Mouse (Mus musculus) lung, postnatal 10 days (tissue): ENCODE measurements around the gene Uts2.

Experiments
- DNase-seq: peaks from one replicate; pipeline ENCODE4 v3.0.0; 2021

Gene Uts2

DNA sequence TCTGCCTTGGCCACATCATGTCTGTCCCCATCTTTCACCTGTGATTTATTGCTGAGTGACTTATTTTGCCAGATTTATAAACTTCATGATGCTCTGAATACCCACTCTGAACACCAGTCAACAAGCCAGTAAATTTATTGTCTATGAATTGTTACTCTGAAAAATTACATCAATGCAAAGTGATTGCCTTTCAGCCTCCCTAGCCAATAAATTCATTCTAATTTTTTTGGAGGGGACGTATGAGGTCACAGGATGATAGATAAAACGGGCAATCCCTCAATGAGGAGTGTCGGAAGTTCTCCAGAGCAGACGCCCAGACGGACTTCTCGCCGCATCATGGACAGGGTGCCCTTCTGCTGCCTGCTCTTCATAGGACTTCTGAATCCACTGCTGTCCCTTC, at the start of gene Uts2:
Gene Uts2 (plus strand): TSS at position 301 of the 400 bp plus-strand sequence.
- no peak for DNase-seq

DNA sequence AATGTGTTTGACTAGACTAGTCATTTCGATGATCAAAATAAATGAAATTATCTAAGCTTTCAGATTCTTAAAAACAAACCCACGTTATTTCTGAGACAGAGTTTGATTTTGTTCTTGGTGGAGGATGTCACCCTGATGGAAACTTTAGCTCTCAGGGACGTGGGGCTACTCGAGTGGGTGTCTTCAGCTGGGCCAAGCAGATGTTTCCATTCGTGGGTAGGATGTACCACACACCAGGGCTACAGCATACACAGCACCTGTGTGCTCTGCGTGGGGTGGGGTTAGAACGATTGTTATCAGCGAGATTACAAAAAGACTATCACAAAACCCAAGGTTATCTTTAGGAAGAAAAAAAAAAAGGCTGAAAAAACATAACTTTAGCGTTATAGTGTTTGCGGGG, 45.9 kb upstream of the Uts2 start:
- DNase-seq: no peak

DNA sequence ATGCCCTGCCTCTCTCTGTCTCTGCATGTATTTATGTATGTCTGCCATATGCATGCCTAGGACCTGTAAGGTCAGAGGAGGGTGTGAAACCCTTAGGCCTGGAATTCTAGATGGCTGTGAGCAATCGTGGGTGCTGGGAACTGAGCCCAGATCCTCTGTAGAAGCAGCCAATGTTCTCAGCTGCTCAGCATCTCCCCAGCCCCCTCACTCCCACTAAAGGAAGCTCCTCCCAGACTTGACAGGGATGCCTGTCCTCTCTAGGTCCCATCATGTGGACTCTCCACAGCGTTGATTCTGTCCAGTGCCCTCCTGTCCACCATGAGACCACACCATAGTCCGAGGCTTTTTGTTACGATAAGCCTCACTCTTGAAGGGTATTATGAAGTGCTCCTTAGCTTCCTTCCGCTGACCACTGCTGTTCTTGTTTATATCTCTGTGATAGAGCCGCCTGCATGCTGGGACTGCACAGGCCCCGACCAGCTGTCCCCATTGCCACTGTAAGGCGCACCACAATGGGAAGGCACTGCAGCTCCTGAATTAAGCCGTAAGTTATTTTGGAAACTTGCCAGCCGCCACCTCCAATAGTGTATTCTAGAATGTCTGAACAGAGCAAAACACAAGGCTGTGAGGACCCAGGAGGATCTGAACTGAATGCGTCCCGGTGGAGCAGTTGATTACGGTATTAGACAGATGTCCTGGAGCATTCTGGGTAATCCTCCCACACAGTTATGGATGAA, 40.4 kb upstream of the Uts2 start:
- peak; percentile 16 for DNase-seq

DNA sequence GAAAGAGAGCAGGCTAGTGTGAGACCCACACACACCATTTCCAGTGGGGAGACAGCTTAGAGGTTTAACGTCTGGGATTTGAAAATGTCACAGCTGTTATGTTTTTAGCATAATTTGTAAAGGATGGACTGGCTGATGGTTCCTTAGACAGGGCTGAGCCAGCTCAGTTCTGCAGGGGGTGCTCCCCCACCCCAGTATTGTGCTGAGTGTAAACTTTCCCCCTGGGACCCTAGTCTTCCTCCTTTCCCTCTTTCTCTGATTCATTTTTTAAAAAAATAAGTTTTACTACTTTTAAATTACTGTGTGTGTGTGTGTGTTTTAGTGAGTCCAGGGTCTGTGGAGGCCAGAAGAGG, 39.8 kb upstream of the Uts2 start:
- DNase-seq: no peak

DNA sequence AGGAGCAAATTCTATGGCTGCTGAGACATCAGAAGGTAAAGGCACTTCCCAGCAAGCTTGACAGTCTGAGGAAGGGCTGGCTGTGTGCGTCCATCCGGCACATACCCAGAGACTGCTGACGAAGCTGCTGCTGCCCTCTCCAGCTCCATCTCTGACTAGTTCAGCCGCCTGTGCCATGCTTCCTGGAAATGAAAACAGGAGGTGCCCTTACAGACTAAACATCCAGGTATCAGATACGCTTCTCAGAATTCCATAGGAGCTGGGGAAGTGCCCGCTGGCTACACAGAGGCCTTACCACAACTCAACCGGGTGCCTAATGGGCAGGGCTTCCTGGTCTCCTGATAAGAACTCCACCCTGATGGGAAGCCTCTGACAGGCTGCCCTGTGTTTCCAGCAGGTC, 38.4 kb upstream of the Uts2 start:
- DNase-seq: no peak

DNA sequence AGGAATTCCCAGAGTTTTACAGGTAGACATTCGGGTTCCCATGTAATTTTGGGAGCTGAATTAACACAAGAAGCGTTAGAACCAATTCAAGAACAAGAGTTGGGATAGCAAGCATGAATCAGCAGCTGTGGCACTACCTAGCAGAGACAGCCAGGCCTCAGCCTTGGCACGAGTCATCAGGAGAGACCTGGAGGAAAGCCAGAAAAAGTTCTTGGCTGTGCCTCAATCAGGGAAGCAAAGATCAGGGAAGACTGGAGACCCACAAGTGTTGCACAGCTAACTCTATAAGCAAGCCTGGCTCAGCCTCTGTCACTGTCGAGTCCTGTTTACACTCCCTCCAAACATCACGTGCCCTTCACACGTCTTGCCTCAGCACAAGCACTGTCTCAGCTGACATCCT, 34.7 kb upstream of the Uts2 start:
- peak; percentile 23 for DNase-seq

DNA sequence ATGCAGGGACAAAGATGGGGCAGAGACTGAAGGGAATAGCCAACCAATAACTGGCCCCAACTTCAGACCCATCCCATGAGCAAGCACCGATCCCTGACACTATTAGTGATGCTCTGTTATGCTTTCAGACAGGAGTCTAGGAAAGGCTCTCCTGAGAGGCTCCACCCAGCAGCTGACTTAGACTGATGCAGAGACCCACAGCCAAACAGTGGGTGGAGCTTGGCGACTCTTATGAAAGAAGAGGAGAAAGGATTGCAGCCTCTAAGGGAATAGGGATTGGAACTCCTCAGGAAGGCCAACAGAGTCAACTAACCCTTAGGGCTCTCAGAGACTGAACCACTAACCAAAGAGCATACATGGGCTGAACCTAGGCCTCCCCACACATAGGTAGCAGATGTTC, 33.2 kb upstream of the Uts2 start:
- no peak for DNase-seq

DNA sequence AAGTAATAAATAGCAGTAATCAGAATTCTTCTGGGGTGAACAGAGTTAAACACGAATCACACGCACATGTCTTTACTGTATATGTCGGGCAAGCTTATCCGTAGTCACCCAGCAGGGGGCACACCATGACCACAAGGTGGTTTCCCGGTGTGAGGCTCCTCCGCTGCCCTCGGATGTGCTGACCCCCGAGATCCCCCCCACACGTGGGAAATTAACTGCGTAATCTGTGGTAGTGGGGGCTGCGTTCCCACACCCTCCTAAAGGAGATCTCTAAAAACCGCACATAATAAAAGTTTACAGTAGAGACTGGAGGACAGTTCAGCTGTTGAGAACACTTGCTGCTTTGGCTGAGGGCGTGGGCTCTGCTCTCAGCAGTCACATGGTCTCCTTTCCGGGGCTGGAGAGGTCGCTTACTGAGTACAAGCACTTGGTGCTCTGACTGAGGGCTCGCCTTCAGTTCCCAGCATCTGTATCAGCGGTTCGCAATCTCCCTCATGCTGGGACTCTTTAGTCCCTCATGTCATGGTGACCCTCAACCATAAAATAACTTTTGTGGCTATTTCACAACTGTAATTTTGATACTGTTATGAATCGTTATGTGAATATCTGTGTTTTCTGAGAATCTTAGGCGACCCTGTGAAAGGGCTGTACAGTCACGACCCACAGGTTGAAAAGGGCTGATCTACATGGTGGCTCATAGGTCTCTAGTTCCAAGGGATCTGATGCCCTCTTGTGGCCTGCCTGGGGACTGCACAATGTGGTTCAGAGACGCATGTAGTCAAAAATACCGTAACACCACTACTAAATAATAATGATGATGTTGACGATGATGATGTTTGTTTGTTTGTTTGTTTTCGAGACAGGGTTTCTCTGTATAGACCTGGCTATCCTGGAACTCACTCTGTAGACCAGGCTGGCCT, 32.0 kb upstream of the Uts2 start:
- peak; percentile 91 for DNase-seq

DNA sequence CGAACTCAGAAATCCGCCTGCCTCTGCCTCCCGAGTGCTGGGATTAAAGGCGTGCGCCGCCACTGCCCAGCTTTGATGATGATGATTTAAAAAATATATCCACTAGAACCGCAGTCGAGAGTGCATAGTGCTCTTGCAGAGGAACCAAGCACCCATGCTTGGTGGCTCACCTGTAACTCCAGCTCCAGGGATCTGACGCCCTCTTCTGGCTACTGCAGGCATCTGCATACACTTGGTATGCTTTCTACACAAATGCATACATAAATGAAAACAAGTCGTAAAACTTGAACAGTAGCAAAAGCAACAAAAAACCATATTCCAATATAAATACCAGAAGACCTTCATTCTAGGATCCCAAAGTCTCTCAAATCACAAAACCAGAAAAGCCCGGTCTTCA, 31.3 kb upstream of the Uts2 start:
- DNase-seq: no peak

DNA sequence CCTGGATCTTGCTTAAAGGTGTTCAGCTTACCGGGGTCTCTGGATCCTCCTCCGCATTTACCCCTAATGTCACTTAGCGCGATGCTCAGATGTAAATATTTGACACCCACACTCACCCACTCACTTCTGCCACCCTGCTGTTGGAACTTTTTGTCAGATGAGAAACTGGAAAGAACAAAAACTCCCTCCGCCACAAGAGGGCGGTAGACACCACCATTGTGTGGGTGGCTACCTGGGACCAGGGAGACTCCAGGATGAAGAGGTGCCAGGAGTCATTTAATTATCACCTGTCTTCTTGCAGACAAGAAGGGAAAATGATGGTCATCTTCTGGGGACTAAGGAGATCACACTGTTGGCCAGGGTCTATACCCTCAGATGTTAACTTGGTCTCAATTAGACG, 30.3 kb upstream of the Uts2 start:
- peak; percentile 71 for DNase-seq

DNA sequence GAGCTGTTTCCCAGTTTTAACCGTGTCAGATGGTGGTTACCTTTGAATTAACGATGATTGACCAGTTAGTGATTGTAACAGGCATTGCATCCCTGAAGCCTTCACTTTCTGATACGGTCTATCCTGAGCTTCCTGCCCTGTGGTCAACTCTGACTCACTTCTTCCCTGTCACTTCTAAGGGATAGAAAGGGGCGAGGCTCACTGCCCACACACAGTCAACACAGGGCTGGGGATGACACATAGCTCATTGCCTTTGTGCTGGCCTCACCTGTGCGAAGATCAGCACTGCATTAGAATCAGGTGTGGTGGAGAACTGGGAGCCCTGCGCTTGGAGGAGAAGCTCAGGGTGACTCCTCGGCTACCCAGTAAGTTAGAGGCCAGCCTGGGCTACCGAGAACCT, 27.9 kb upstream of the Uts2 start:
- no peak for DNase-seq

DNA sequence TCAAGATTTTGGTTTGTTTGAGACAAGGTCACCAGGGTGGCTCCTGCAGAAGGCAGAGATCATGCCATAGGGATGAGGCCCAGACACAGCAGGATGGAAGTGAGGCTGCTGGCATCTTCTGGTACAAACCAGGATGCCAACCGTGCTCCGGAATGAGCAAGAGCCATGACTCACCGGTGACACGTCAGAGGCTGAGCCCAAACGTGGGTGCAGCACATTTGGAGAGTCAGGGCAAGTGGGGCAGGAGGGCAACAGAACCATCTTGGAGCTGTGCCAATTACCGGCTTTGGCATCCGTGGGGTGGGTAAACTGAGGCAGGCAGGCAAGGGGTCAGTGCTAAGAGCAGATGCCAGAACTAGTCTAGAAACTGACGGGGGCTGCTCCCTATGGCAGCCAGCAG, 23.6 kb upstream of the Uts2 start:
- no peak for DNase-seq

DNA sequence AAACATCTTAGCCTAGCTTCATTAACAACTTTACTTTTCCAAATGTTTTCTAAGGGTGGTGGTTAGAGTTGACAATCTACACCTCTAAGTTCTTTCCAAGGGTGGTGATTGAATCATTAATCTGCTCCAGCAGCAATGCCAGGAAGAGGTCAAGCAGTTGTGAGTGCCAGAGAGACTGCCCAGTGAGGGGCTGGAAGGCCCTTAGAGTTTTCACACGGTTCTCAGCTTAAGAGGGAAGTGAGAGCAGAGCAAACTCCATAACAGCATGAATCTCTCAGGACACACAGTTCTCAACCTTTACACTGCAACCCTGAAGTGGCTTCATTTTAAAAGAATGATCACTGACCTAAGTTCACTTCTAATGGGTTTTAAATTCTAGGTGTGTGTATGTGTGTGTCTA, 21.8 kb upstream of the Uts2 start:
- DNase-seq: peak; percentile 58

DNA sequence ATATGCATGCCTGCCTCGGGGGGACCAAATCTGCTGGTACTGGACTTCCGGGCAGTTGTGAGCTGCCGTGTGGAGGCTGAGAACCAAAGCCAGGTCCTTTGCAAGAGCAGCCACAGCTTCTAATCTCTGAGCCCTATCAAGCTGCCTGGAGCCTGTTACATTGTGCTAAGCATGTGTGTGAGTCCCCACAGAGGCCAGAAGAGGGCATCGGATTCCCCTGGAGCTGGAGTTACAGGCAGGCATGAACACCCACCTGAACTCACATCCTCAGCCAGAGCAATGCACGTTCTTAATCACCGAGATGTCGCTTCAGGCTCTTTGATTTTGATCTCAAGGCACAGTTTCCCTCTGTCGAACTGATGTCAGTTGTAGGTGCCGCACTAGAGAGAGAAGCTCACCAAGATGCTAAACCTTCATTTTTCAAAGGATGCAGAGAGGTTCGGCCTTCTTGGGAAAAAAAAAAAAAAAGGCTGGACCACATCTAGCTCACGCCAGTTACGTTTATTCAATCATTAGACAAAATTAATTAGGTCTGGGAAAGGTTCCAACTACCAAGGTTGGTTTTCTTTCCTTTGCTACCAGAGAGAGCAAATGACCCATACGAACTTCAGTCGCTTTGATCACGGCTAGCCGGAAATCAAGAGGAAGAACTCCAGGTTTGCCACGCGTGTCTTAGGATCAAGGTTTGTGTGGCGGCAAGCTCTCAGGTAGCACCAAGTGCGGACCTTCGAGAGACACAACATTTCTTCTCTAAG, 18.6 kb upstream of the Uts2 start:
- DNase-seq: no peak

DNA sequence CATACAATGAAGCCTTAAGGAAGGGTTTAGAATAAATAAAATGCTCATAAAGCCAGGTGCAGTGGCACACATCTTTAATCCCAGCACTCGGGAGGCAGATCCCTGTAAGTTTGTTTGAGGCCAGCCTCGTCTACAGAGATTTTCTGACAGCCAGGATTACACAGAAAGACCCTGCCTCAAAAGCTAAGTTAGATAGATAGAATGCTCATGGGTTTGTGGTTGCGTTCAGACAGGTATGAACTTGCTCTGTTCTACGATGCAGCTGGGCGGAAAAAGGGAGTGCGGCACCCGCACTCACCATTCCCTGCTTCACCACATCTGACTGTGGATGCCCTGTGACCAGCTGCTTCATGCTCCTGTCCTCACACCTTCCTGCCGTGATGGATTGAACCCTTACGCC, 17.4 kb upstream of the Uts2 start:
- no peak for DNase-seq

DNA sequence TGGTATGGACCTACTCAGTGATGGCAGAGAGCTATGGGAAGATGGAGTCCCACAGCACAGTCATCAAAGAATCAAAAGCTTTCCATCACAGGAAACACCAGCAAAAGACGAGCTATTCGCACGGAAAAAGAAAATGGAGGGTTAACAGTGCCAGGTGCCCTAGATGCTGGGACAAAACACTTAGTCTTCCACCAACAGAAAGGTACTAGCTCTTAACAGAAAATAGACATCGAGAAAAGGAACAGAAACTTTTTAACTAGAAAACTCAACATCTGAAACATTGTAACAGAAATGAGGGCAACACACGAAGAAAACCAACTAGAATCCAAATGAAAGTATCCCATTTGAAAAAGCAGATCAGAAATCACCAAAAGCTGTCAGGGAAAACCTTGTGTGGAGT, 16.7 kb upstream of the Uts2 start:
- no peak for DNase-seq

DNA sequence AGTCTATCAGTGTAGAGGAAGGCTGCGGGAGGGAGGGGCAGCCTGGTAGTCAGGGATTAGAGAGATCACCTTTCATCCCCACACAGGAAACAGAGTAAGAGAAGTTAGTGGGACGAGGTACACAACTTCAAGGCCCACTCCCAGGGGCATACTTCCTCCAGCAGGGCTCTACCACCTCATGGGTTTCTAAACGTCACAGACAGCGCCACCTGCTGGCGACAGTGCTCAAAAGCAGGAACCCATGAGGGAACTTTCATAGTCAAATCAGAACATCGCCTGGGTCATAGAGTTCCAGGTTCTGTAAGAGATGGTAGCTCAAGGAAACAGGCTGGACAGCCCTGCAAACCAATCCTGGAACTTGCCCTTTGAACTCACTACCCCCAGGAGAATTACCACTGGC, 6.7 kb upstream of the Uts2 start:
- DNase-seq: peak; percentile 57

DNA sequence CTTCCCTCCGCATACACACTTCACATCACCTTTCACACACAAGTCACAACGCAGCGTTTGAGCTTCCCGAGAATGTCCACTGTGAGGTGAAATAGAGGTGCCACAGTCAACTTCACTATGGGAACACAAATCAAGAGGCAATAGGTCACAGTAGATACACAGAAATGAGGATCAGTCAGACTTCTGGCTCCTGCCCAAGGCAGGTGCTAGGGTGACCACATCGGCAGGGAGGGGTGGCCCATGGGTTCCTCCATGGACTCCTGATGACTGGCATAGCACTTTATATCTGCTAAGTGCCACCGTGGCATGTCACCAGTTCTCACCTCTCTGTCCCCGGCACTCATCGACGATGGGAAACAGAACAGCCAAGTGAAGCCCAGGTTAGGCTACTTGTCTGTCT, 1.7 kb downstream of the Uts2 start:
- no peak for DNase-seq

DNA sequence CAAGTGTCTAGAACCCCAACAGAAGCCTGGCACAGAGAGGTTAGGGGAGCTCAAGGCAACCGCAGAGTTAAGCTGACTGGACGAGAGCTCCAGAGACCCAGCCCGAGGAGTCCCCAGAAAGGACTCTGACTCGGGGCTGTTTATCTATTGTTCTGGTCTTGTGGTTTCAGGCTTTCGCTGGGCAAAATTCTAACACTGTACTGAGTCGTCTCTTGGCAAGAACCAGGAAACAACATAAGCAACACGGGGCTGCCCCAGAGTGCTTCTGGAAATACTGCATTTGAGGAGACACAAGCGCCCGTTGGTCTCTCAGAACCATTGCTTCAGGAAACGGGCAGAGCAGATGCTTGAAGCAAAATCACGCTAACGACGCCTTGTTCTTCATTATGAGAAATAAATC, 4.5 kb downstream of the Uts2 start:
- DNase-seq: no peak

DNA sequence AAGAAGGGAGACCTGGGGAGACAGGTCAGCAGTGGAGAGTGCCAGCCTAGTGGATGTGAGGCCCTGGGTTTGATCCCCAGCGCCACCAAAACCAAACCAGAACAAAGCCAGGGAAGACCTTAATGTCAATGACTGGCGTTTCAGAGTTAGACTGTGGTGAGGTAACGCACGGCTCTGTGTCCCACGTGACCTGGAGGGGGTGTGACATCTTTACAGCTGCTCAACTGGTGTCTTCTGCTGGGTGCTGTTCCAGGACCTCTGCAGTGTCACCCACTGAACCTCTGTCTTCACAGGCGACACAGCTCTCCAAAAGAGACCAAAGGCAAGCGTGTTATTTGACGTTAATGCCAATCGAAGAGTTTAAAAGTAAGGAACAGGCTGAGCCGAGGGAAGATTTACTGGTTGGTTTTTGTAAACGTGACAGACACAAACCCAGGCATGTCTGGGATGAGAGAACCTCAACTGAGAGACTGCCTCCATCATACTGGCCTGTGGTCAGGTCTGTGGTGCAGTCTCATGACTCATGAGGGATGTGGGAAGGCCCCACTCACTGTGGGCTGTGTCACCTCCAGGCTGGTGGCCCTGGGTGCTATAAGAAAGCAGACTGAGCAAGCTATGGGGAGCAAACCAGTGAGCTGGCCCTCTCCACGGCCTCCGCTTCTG, 8.9 kb downstream of the Uts2 start:
- no peak for DNase-seq

DNA sequence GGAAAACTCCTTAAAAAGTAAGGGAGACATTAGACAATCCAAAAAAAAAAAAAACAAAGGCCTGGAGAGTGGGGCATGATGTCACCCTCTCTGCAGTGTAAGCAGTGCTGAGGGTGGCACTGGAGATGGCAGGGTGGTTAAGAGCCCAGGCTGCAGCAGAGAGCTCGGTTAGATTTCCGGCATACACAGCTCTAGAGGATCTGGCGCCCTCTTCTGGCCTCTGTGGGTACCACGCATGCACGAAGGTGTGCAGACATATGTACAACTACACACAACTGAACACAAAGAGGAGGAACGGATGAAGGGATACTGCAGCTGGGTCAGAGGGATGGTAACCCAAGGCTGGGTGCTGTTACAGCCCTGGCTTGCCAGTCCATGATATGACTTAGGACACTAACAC, 10.0 kb downstream of the Uts2 start:
- peak; percentile 67 for DNase-seq

DNA sequence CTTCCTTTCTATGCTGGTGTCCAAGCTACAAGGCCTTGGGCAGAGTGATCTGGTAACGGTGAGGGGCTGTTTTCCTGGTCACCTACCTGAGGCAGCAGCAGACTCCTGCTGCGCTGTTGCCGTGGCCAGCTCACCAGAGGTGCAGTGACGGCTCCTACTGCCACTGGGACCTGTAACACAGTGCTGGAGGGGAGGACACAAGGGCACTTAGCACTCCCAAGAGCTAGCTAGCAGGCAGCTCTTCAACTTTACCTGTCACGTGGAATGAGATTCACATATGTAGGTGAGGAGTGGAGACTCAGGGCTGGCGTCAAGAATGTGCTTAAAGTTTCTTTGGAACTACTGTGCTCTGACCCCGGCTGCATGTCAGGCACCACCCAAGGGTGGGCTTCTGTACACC, 13.4 kb downstream of the Uts2 start:
- DNase-seq: peak; percentile 42

DNA sequence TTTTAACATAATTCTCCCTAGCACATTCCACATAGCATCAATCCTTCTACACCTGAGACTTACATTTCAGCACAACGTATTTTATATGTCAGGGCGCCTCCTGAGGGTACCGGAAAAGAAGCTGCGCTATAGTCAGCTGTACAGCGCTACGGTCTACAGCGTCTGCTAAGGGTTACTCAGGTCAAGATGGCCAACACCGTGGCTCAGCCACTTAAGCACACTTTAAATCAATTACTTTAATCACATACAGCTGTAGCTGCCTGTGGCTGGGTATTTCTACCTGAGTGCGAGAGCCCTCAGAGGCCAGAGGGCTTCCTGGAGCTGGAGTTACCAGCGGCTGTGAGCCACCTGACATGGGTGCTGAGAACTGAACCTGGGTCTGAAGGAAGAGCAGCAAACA, 19.0 kb downstream of the Uts2 start:
- no peak for DNase-seq
